Comparison of ENCODE assay signal across 8 mouse cellular contexts in genomic region chr3:55353909-55354511, GRCm38 (mm10).
DNase-seq lines count a peak whose midpoint lies in the region; ATAC-seq and TF ChIP-seq lines count a peak whose summit lies in the region.

No protein-coding gene starts in this region.

- H3K36me3 ChIP-seq in stomach, postnatal 0 days (ENCODE audit: control insufficient read depth, insufficient read depth, low read length): no peaks in the 10 kb centered on the region

- no peaks in the 10 kb centered on the region for H3K9me3 ChIP-seq in stomach, postnatal 0 days (ENCODE audit: control insufficient read depth, low read length)

- no peaks in the 10 kb centered on the region for H3K27me3 ChIP-seq in stomach, postnatal 0 days (ENCODE audit: control insufficient read depth, insufficient read depth, low read length)

- no peak overlapping the region for H3K9ac ChIP-seq in stomach, postnatal 0 days (ENCODE audit: low read length)

- H3K4me2 ChIP-seq in stomach, postnatal 0 days (replicated peaks; ENCODE audit: low read depth): no peak overlapping the region

- ATAC-seq in stomach, postnatal 0 days (ENCODE audit: low FRiP score, low TSS enrichment): peak; percentile 43; the same call in 1 of the 2 replicates

- peak; percentile 22 to 23 for DNase-seq in lung, adult 18-20 months
- DNase-seq in lung, adult 2 months: no peak
- peak; percentile 36 for DNase-seq in embryo, embryonic 11.5 days (ENCODE audit: low read depth, low spot score)
- DNase-seq in heart, adult 9 months (ENCODE audit: low spot score in 2 of 2): peak; percentile 47 to 55
- peak; percentile 43 to 58 for DNase-seq in kidney, postnatal 25 days
- peak; percentile 20 to 48 for DNase-seq in lung, postnatal 4 days
- peak; percentile 31 for DNase-seq in stomach, postnatal 0 days (ENCODE audit: low spot score)
- DNase-seq in B cell, adult 2 months: no peak

- WGBS in lung, adult 2 months: 52% methylated on average over 13 of the region's 13 CpGs
- WGBS in stomach, postnatal 0 days: 44% methylated on average over 13 of the region's 13 CpGs

- H3K4me3 ChIP-seq in lung, adult 2 months (replicated peaks; ENCODE audit: extremely low read depth, low read depth, low read length): no peak overlapping the region
- H3K4me3 ChIP-seq in stomach, postnatal 0 days (ENCODE audit: low read depth, low read length): no peak overlapping the region

- TF ChIP-seq CTCF in lung, adult 2 months (IDR thresholded peaks at IDR 0.05; ENCODE audit: insufficient read depth, low read length): no peak
- TF ChIP-seq CTCF in stomach, postnatal 0 days (IDR thresholded peaks at IDR 0.05; ENCODE audit: low read depth): no peak

- TF ChIP-seq EP300 in stomach, postnatal 0 days (optimal IDR thresholded peaks at IDR 0.05): no peak

- H3K4me1 ChIP-seq in lung, adult 2 months (ENCODE audit: control insufficient read depth, insufficient read depth, low read length): no peaks in the 10 kb centered on the region
- no peaks in the 10 kb centered on the region for H3K4me1 ChIP-seq in stomach, postnatal 0 days (replicated peaks; ENCODE audit: control insufficient read depth, insufficient read depth)

- no peak for TF ChIP-seq POLR2A in lung, adult 2 months (IDR thresholded peaks at IDR 0.05; ENCODE audit: borderline replicate concordance, extremely low read depth, low read depth, low read length)

- no peak overlapping the region for H3K27ac ChIP-seq in stomach, postnatal 0 days (replicated peaks)

Comparison
In these comparisons a context has a peak if more than half of its experiments do, and no peak if none do; other contexts are left out.
1. DNase-seq: peak in lung, adult 18-20 months (2 of 2), embryo, embryonic 11.5 days (single experiment), heart, adult 9 months (2 of 2), kidney, postnatal 25 days (2 of 2), lung, postnatal 4 days (2 of 2) and stomach, postnatal 0 days (single experiment); none in lung, adult 2 months (single experiment) and B cell, adult 2 months (0 of 2).